Mouse (Mus musculus): Measurements from ENCODE around the gene Map2k1.
A peak's percentile ranks its signal among the peaks of the same experiment; 100 is the strongest.

GRCm38 (mm10) chr9:64172816-64173665 lies 80.4 kb downstream of the Map2k1 start, which contains the start of the genes Zwilch and Rpl4:
- TF ChIP-seq CTCF (IDR thresholded peaks at IDR 0.05; ENCODE audit: extremely low read depth, insufficient read length, insufficient replicate concordance, low read depth, low read length) (no peak), POLR2A (IDR thresholded peaks at IDR 0.05; ENCODE audit: low read depth, low read length) (peak; percentile 78)
